Mouse (Mus musculus): ENCODE results near the gene Ginm1. TPM values are rescaled to one million over a fixed set of nuclear protein-coding genes. Genes with fewer than 3 reads are reported as not detected.
A peak's percentile ranks its signal among the peaks of the same experiment; 100 is the strongest.

The Ginm1 gene
- 100 and 102 TPM in 2 replicates for polyA plus RNA-seq (2015; fragmentation: Nextera tagmentation; extraction: Ambion mirVana)

- WGBS, result under 1% methylated on average over 52 of the region's 52 CpGs
- Histone ChIP-seq H3K36me3 (ENCODE audit: insufficient read depth, low read length) (peaks cover 27% of the 10 kb centered on the region), H3K4me1 (ENCODE audit: insufficient read depth, low read length) (peaks cover 13% of the 10 kb centered on the region), H3K27me3 (ENCODE audit: insufficient read depth, low read length) (no peaks in the 10 kb centered on the region), H3K9ac (replicated peaks; ENCODE audit: low read length) (peak within 1 kb of the TSS; percentile 87), H3K4me2 (replicated peaks; ENCODE audit: low read depth, low read length) (peak within 1 kb of the TSS; percentile 64), H3K4me3 (ENCODE audit: low read length) (peak within 1 kb of the TSS; percentile 80), H3K9me3 (ENCODE audit: low read length) (no peaks in the 10 kb centered on the region), H3K27ac (ENCODE audit: low read length) (peak within 1 kb of the TSS; percentile 41; the same call in 1 of the 2 replicates)
- peak; percentile 94 for ATAC-seq (ENCODE audit: low FRiP score, low TSS enrichment)
These were observed at the start of gene Ginm1, which contains the start of gene Ppil4 for GRCm38 (mm10) chr10:7792751-7793385. Ginm1 (minus strand) TSS chr10:7792824. Ppil4 (plus strand) TSS chr10:7792891.

- Histone ChIP-seq H3K4me3 (ENCODE audit: low read length) (no peak overlapping the region), H3K36me3 (ENCODE audit: insufficient read depth, low read length) (no peaks in the 10 kb centered on the region), H3K4me1 (ENCODE audit: insufficient read depth, low read length) (no peaks in the 10 kb centered on the region), H3K4me2 (replicated peaks; ENCODE audit: low read depth, low read length) (no peak overlapping the region), H3K9me3 (ENCODE audit: low read length) (no peaks in the 10 kb centered on the region), H3K27me3 (ENCODE audit: insufficient read depth, low read length) (no peaks in the 10 kb centered on the region), H3K27ac (ENCODE audit: low read length) (no peak overlapping the region), H3K9ac (replicated peaks; ENCODE audit: low read length) (no peak overlapping the region)
- WGBS, result 52% methylated on average over 14 of the region's 14 CpGs
- no peak for ATAC-seq (ENCODE audit: low FRiP score, low TSS enrichment)
These were observed 49.0 kb upstream of the Ginm1 start for GRCm38 (mm10) chr10:7841571-7842080.

GRCm38 (mm10) chr10:7840785-7841184 lies 48.2 kb upstream of the Ginm1 start:
- no peaks in the 10 kb centered on the region for H3K9me3 ChIP-seq (ENCODE audit: low read length)
- no peak overlapping the region for H3K4me3 ChIP-seq (ENCODE audit: low read length)
- WGBS, result 63% methylated on average over 3 of the region's 3 CpGs
- H3K27ac ChIP-seq (ENCODE audit: low read length), result no peak overlapping the region
- H3K4me1 ChIP-seq (ENCODE audit: insufficient read depth, low read length), result no peaks in the 10 kb centered on the region
- no peaks in the 10 kb centered on the region for H3K36me3 ChIP-seq (ENCODE audit: insufficient read depth, low read length)
- ATAC-seq (ENCODE audit: low FRiP score, low TSS enrichment), result no peak
- H3K27me3 ChIP-seq (ENCODE audit: insufficient read depth, low read length), result no peaks in the 10 kb centered on the region
- no peak overlapping the region for H3K9ac ChIP-seq (replicated peaks; ENCODE audit: low read length)
- no peak overlapping the region for H3K4me2 ChIP-seq (replicated peaks; ENCODE audit: low read depth, low read length)

GRCm38 (mm10) chr10:7840353-7840733 lies 47.7 kb upstream of the Ginm1 start:
- H3K36me3 ChIP-seq (ENCODE audit: insufficient read depth, low read length), result no peaks in the 10 kb centered on the region
- no peak for ATAC-seq (ENCODE audit: low FRiP score, low TSS enrichment)
- no peak overlapping the region for H3K27ac ChIP-seq (ENCODE audit: low read length)
- H3K4me1 ChIP-seq (ENCODE audit: insufficient read depth, low read length), result no peaks in the 10 kb centered on the region
- H3K4me2 ChIP-seq (replicated peaks; ENCODE audit: low read depth, low read length), result no peak overlapping the region
- H3K9ac ChIP-seq (replicated peaks; ENCODE audit: low read length), result no peak overlapping the region
- WGBS, result 84% methylated on average over 2 of the region's 2 CpGs
- no peak overlapping the region for H3K4me3 ChIP-seq (ENCODE audit: low read length)
- no peaks in the 10 kb centered on the region for H3K27me3 ChIP-seq (ENCODE audit: insufficient read depth, low read length)
- no peaks in the 10 kb centered on the region for H3K9me3 ChIP-seq (ENCODE audit: low read length)

DNA sequence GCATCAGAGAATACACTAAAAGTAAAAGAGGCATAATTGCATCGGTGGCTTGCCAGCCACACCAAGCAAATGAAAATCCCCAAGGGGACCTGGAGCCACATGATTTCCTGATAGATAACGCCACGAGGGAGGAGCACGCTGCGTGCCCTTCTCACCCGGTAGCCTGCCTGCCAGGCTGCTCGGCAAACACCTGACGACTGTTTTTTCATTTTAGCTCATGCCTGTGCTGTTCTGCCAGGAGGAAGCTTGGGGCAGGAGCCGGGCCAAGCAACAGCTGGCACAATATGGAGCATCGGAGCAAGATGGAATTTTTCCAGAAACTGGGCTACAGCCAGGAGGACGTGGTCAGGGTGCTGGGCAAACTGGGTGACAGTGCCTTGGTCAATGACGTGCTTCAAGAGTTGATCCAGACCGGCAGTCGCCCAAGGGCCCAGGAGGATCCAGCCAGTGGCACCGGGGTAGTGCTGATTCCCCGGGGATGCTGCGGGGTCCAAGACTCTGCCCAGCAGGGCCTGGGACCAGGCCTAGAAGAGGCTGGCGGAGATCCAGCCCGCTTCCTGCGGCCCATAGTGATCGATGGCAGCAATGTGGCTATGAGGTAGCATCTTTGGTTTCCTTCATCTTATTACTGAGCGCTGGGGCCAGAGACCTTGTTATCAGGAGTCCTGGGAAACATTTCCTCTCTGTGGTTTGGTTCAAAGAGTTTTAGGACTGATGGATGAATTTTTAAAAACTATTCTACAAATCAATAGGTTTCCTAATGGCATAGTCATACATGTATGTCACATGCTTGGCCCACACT lies 47.1 kb upstream of the Ginm1 start:
- no peak overlapping the region for H3K27ac ChIP-seq (ENCODE audit: low read length)
- no peak overlapping the region for H3K4me3 ChIP-seq (ENCODE audit: low read length)
- no peak overlapping the region for H3K9ac ChIP-seq (replicated peaks; ENCODE audit: low read length)
- H3K4me1 ChIP-seq (ENCODE audit: insufficient read depth, low read length), result no peaks in the 10 kb centered on the region
- H3K27me3 ChIP-seq (ENCODE audit: insufficient read depth, low read length), result no peaks in the 10 kb centered on the region
- no peaks in the 10 kb centered on the region for H3K9me3 ChIP-seq (ENCODE audit: low read length)
- no peaks in the 10 kb centered on the region for H3K36me3 ChIP-seq (ENCODE audit: insufficient read depth, low read length)
- no peak overlapping the region for H3K4me2 ChIP-seq (replicated peaks; ENCODE audit: low read depth, low read length)
- WGBS, result 85% methylated on average over 22 of the region's 22 CpGs
- no peak for ATAC-seq (ENCODE audit: low FRiP score, low TSS enrichment)

GRCm38 (mm10) chr10:7838874-7839421 lies 46.3 kb upstream of the Ginm1 start:
- Histone ChIP-seq H3K9me3 (ENCODE audit: low read length) (no peaks in the 10 kb centered on the region), H3K4me3 (ENCODE audit: low read length) (no peak overlapping the region), H3K9ac (replicated peaks; ENCODE audit: low read length) (no peak overlapping the region), H3K36me3 (ENCODE audit: insufficient read depth, low read length) (no peaks in the 10 kb centered on the region), H3K4me2 (replicated peaks; ENCODE audit: low read depth, low read length) (no peak overlapping the region), H3K27ac (ENCODE audit: low read length) (no peak overlapping the region), H3K4me1 (ENCODE audit: insufficient read depth, low read length) (no peaks in the 10 kb centered on the region), H3K27me3 (ENCODE audit: insufficient read depth, low read length) (no peaks in the 10 kb centered on the region)
- ATAC-seq (ENCODE audit: low FRiP score, low TSS enrichment), result no peak
- 76% methylated on average over 5 of the region's 5 CpGs for WGBS

GRCm38 (mm10) chr10:7838036-7838435 lies 45.4 kb upstream of the Ginm1 start:
- no peak overlapping the region for H3K4me3 ChIP-seq (ENCODE audit: low read length)
- H3K4me1 ChIP-seq (ENCODE audit: insufficient read depth, low read length), result no peaks in the 10 kb centered on the region
- 84% methylated on average over 8 of the region's 8 CpGs for WGBS
- no peaks in the 10 kb centered on the region for H3K27me3 ChIP-seq (ENCODE audit: insufficient read depth, low read length)
- ATAC-seq (ENCODE audit: low FRiP score, low TSS enrichment), result no peak
- H3K9ac ChIP-seq (replicated peaks; ENCODE audit: low read length), result no peak overlapping the region
- no peaks in the 10 kb centered on the region for H3K36me3 ChIP-seq (ENCODE audit: insufficient read depth, low read length)
- no peaks in the 10 kb centered on the region for H3K9me3 ChIP-seq (ENCODE audit: low read length)
- H3K27ac ChIP-seq (ENCODE audit: low read length), result no peak overlapping the region
- H3K4me2 ChIP-seq (replicated peaks; ENCODE audit: low read depth, low read length), result no peak overlapping the region

DNA sequence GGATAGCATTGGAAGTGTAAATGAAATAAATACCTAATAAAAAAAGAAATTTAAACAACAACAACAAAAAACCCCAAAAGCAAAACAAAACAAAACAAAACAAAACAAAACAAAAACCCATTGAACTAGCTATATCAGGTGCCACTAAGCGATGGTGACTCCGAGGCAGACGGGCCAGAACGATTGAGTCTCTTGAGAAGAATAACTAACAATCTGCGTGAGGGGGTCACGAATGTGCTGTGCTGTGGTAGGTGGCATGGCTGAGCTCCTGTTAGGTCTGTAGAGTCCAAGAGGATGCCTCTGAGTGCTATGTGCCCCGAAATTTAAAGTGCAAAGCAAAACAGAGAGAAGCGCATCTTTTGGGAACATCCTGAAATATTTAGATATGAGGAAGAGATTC lies 44.8 kb upstream of the Ginm1 start:
- no peaks in the 10 kb centered on the region for H3K9me3 ChIP-seq (ENCODE audit: low read length)
- H3K36me3 ChIP-seq (ENCODE audit: insufficient read depth, low read length), result no peaks in the 10 kb centered on the region
- 91% methylated on average over 8 of the region's 8 CpGs for WGBS
- H3K9ac ChIP-seq (replicated peaks; ENCODE audit: low read length), result no peak overlapping the region
- peaks cover 3% of the 10 kb centered on the region; the same call in 1 of the 2 replicates for H3K4me1 ChIP-seq (ENCODE audit: insufficient read depth, low read length)
- ATAC-seq (ENCODE audit: low FRiP score, low TSS enrichment), result no peak
- H3K4me2 ChIP-seq (replicated peaks; ENCODE audit: low read depth, low read length), result no peak overlapping the region
- no peak overlapping the region for H3K27ac ChIP-seq (ENCODE audit: low read length)
- H3K27me3 ChIP-seq (ENCODE audit: insufficient read depth, low read length), result no peaks in the 10 kb centered on the region
- no peak overlapping the region for H3K4me3 ChIP-seq (ENCODE audit: low read length)

DNA sequence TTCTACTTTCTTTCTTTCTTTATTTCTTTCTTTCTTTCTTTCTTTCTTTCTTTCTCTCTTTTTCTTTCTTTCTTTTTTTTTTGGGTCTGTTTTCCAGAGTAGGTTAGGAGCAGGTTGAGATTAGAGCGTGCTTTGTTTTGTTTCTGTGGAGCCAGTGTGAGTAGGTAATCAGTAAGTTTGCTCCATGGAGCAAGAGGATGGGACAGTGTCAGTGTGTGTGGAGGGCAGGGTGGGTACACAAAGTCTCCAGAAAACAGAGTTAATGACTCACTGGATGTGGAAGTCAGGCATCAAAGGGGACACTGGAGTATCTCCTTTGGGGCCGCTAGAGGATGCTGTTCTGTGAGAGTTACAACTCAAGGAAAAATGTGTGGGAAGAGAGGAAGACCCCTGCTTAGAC lies 44.3 kb upstream of the Ginm1 start:
- no peak for ATAC-seq (ENCODE audit: low FRiP score, low TSS enrichment)
- Histone ChIP-seq H3K9me3 (ENCODE audit: low read length) (no peaks in the 10 kb centered on the region), H3K27ac (ENCODE audit: low read length) (no peak overlapping the region), H3K9ac (replicated peaks; ENCODE audit: low read length) (no peak overlapping the region), H3K4me1 (ENCODE audit: insufficient read depth, low read length) (peaks cover 8% of the 10 kb centered on the region), H3K4me2 (replicated peaks; ENCODE audit: low read depth, low read length) (no peak overlapping the region), H3K27me3 (ENCODE audit: insufficient read depth, low read length) (no peaks in the 10 kb centered on the region), H3K36me3 (ENCODE audit: insufficient read depth, low read length) (no peaks in the 10 kb centered on the region), H3K4me3 (ENCODE audit: low read length) (no peak overlapping the region)
- WGBS, result 63% methylated on average over 2 of the region's 2 CpGs

Measured in kidney, embryonic 16.5 days (tissue).